Mouse (Mus musculus) forebrain, embryonic 14.5 days (tissue): Measurements from ENCODE around the gene Pde4c. TPM values are rescaled to one million over a fixed set of nuclear protein-coding genes. Genes with fewer than 3 reads are reported as not detected.

ENCODE experiments used
- ATAC-seq: fragments of 200-750 bp; cut with Nextera tagmentation; 2 replicates; pipeline ENCODE4 v1.8.0; 2017; ENCODE audit warnings: mild to moderate bottlenecking, moderate library complexity
- DNase-seq: peaks from one replicate; pipeline ENCODE4 v3.0.0-alpha.2; 2015; ENCODE audit warnings: low spot score
- H3K27ac ChIP-seq: fragments of 300-500 bp; sonication (generic); 2 replicates; pipeline ENCODE4 v1.5.1; 2014; ENCODE audit warnings: low read depth, mild to moderate bottlenecking, control low read depth, low read length, moderate library complexity
- H3K27me3 ChIP-seq: fragments of 300-500 bp; sonication (generic); replicated peaks from 2 replicates; pipeline ENCODE4 v1.6.1; 2014; ENCODE audit warnings: low read length, control low read depth, mixed read lengths; ENCODE audit not compliant: control insufficient read depth, insufficient read depth
- H3K36me3 ChIP-seq: fragments of 300-500 bp; sonication (generic); 2 replicates; pipeline ENCODE4 v1.6.1; 2014; ENCODE audit warnings: low read length, control low read depth; ENCODE audit not compliant: control insufficient read depth, insufficient read depth
- H3K4me1 ChIP-seq: fragments of 300-500 bp; sonication (generic); 2 replicates; pipeline ENCODE4 v1.6.1; 2014; ENCODE audit warnings: antibody characterized with exemption, low read length, control low read depth; ENCODE audit not compliant: control insufficient read depth, insufficient read depth
- H3K4me2 ChIP-seq: fragments of 300-500 bp; sonication (generic); 2 replicates; pipeline ENCODE4 v1.6.1; 2014; ENCODE audit warnings: mild to moderate bottlenecking, control low read depth, low read length
- H3K4me3 ChIP-seq: fragments of 300-500 bp; sonication (generic); 2 replicates; pipeline ENCODE4 v1.5.1; 2014; ENCODE audit warnings: low read depth, low read length, control low read depth
- H3K9ac ChIP-seq: fragments of 300-500 bp; sonication (generic); 2 replicates; pipeline ENCODE4 v1.6.1; 2014; ENCODE audit warnings: mild to moderate bottlenecking, low read length, control low read depth, moderate library complexity
- H3K9me3 ChIP-seq: fragments of 300-500 bp; sonication (generic); replicated peaks from 2 replicates; pipeline ENCODE4 v1.6.1; 2016; ENCODE audit warnings: low read length, control low read depth, mixed read lengths; ENCODE audit not compliant: control insufficient read depth
- WGBS: fragments of 180-500 bp; shearing (Covaris S2); extraction: QIAGEN DNeasy Blood & Tissue Kit; methylation state at CpG from one replicate; pipeline ENCODE4 v1.1.7; 2014; 5-methylcytosine and 5-hydroxymethylcytosine counted together
- polyA plus RNA-seq: library from polyadenylated mRNA; unstranded; fragments of >200 nt; fragmentation: Nextera tagmentation; extraction: Ambion mirVana; gene quantifications from 2 replicates; pipeline ENCODE4 v1.2.1, GENCODE M21; 2014

The Pde4c gene
- polyA plus RNA-seq, 1 experiment from 2014 or later, result not detected

DNA sequence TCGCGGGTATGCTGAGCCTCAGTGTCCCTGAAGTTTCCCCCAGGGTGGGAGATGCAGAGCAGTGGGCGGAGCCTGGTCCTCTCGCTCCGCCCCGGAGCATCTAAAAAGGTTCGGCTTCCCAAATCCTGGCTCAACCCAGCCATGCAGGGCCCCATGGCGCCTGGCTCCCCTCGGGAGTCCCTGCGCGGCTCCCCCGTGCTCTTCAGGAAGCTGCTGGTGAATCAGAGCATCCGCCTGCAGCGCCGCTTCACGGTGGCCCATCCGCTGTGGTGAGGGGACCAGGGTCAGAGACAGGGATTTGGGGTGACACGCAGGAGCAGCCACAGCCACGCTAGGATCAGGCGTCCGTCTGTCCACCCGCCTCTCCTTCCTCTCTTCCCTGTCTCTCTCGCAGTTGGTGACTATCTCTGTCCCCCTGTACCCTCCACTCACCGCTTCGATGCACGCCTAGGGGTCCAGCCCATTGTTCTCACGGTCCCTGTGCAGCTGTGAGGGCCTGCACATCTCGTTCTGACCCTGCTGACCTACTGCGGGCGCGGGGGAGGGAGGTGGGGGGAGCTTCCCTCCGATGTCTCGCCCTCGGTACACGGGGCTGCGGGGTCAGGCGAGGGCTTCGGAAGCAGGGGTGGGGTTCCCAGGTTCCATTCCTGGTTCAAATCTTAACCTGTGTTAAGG, 19.6 kb downstream of the Pde4c start:
- H3K4me2 ChIP-seq, result peak overlapping the region; percentile 48
- DNase-seq (no peak), ATAC-seq (no peak; the same call in 1 of the 2 replicates)
- peak overlapping the region; percentile 41; the same call in 1 of the 2 replicates for H3K9ac ChIP-seq
- H3K27me3 ChIP-seq, result peaks cover 49% of the 10 kb centered on the region
- peaks cover 3% of the 10 kb centered on the region; the same call in 1 of the 2 replicates for H3K4me1 ChIP-seq
- 2% methylated on average over 38 of the region's 38 CpGs for WGBS
- no peaks in the 10 kb centered on the region for H3K9me3 ChIP-seq
- no peak overlapping the region for H3K27ac ChIP-seq
- no peaks in the 10 kb centered on the region for H3K36me3 ChIP-seq
- H3K4me3 ChIP-seq, result peak overlapping the region; percentile 8; the same call in 1 of the 2 replicates

DNA sequence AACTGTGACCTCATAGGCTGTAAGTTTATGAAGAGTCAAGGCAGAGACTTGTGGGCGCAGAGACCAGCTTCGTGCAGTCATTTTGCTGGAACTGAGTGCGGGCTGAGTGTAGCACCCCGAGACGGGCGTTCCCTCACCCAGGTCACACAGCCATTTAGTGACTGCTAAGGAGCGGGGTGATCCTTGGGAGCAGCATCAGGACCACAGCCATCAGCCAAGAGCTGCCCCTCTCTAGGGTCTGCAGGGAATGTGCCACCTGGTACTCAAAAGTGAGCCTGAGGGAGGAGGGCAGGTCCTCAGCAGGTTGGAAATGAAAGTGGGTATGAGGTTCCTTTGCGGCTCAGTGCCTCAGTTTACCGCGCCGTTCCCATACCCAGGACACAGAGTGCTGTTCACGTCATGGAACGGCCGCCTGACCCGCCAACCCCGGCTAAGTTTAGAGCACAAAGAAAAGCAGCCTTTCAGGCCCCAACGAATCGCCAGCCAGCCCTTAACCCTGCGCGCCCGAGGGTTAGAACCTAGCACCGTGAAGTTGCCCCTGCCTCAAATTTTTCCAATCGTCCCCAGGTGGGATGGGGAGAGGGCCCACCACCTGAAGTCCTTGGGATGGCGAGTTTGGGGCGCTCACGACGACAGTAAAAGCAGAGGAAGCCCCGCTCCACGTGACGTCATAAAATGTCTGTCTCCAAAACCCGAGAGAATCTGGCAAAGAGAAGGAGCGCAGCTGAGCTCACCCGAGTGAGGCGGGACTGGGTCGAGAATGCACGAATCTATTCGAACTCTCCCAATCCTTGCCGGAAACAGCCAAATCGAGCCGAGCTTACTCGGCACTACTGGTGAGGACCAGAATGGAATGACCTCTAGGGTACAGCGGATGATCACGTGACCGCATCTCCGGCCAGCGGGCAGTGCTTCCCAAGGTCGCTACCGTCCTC, 20.4 kb downstream of the Pde4c start:
- WGBS, result 4% methylated on average over 48 of the region's 48 CpGs

DNA sequence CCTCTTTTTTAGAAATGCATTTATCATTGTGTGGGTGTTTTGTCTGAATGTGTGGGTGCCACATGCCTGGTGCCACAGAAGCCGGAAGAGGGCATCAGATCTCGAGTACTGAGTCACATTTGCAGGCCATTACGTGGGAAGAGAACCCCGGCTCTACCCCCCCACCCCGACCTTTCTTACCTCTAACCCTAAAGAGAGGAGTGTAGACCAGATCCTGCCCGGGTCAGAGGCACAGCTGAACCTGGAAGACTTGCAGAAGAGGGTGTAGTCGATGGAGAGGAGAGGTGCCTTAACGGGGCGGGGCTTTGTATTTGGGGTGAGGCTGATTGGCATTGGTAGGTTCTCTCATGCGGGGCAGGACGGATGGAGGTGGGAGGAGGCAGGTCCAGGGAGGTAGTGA, 21.3 kb downstream of the Pde4c start:
- 59% methylated on average over 11 of the region's 11 CpGs for WGBS
- ATAC-seq (no peak), DNase-seq (no peak)
- H3K4me1 ChIP-seq, result peaks cover 3% of the 10 kb centered on the region; the same call in 1 of the 2 replicates
- no peaks in the 10 kb centered on the region for H3K36me3 ChIP-seq
- H3K27ac ChIP-seq, result no peak overlapping the region
- H3K27me3 ChIP-seq, result peaks cover 49% of the 10 kb centered on the region
- H3K9ac ChIP-seq, result no peak overlapping the region
- H3K9me3 ChIP-seq, result no peaks in the 10 kb centered on the region
- no peak overlapping the region for H3K4me3 ChIP-seq
- no peak overlapping the region for H3K4me2 ChIP-seq

More for the DNA sequence above, 20.4 kb downstream of the Pde4c start:
- H3K4me3 ChIP-seq, result peak overlapping the region; percentile 21
- DNase-seq, result peak; percentile 72
- H3K27me3 ChIP-seq, result peaks cover 49% of the 10 kb centered on the region
- peaks cover 3% of the 10 kb centered on the region; the same call in 1 of the 2 replicates for H3K4me1 ChIP-seq
- H3K9me3 ChIP-seq, result no peaks in the 10 kb centered on the region
- H3K4me2 ChIP-seq, result peak overlapping the region; percentile 48
- peak overlapping the region; percentile 41; the same call in 1 of the 2 replicates for H3K9ac ChIP-seq
- no peak overlapping the region for H3K27ac ChIP-seq
- ATAC-seq, result 0 out of 2 replicates have a peak, but pooled peaks have one; percentile 33
- H3K36me3 ChIP-seq, result no peaks in the 10 kb centered on the region

DNA sequence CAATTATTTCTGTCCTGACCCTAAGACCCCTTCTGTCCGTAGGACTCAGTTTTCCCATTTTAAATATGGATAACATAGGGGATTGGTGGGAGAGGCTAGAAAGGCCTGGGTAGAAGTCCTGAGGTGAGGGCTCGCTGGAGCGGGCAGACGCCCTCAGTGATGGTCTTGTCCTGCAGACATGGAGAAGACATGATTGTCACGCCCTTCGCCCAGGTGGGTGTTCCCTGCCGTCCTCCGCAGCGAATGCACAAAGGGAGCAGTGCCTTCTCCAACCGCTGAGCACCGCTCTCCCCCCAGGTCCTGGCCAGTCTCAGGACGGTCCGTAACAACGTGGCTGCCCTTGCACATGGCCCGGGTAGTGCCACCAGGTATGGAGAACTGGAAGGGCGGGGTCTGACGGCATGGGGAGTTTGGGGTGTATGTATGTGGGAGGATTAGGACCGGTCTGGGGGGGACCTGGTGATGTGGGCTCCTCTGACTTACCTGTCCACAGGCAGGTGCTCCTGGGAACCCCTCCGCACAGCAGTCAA, 22.2 kb downstream of the Pde4c start:
- Histone ChIP-seq H3K27me3 (peaks cover 49% of the 10 kb centered on the region), H3K4me3 (no peak overlapping the region), H3K9ac (no peak overlapping the region), H3K4me1 (peaks cover 3% of the 10 kb centered on the region; the same call in 1 of the 2 replicates), H3K9me3 (no peaks in the 10 kb centered on the region), H3K36me3 (no peaks in the 10 kb centered on the region), H3K27ac (no peak overlapping the region), H3K4me2 (no peak overlapping the region)
- ATAC-seq (no peak), DNase-seq (no peak)
- WGBS, result 60% methylated on average over 19 of the region's 19 CpGs

DNA sequence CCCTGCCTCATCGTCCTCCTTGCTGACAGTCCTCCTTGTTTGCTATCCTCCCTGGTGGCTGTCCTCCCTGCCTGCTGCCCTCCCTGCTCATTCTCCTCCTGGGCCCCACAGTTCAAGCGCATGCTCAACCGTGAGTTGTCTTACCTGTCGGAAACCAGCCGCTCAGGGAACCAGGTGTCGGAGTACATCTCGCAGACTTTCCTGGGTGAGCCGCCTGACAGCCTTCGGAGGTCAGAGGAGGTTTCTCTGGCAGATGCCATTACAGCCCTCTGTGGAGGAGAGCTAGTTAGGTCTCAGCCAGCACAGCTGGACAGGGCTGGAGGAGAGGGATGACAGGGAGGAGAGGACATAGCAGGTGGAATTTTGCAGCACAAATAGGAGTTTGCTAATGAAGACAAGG, 23.2 kb downstream of the Pde4c start:
- Histone ChIP-seq H3K4me2 (no peak overlapping the region), H3K4me3 (no peak overlapping the region), H3K9ac (no peak overlapping the region), H3K9me3 (no peaks in the 10 kb centered on the region), H3K27me3 (peaks cover 48% of the 10 kb centered on the region), H3K4me1 (peaks cover 3% of the 10 kb centered on the region; the same call in 1 of the 2 replicates), H3K27ac (no peak overlapping the region), H3K36me3 (no peaks in the 10 kb centered on the region)
- DNase-seq, result no peak
- WGBS, result 78% methylated on average over 9 of the region's 9 CpGs
- ATAC-seq, result no peak

DNA sequence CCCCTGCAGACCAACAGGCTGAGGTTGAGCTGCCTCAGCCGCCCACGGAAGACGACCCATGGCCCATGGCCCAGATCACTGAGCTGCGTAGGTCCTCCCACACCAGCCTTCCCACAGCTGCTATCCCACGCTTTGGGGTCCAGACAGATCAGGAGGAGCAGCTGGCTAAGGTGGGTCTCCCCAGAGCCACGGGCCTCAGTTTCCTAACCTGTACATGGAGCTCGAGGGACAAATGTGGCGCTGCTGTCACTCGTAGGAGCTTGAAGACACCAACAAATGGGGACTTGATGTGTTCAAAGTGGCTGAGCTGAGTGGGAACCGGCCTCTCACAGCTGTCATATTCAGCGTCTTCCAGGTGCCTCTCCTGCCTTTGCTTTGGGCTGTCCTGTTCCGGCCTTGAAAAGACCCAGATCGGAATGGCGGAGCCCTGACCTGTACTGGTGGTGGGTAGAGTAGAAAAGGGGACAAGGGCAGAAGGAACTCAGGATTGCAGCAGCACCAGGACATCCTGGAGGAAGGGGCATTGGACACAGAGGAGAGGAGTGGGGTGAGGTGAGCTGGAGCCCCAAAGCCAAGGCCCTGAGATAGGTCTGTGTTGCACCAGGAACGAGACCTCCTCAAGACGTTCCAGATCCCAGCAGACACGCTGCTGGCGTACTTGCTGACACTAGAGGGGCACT, 23.8 kb downstream of the Pde4c start:
- H3K4me2 ChIP-seq, result no peak overlapping the region
- no peak overlapping the region for H3K27ac ChIP-seq
- H3K9me3 ChIP-seq, result no peaks in the 10 kb centered on the region
- DNase-seq (no peak), ATAC-seq (no peak)
- peaks cover 3% of the 10 kb centered on the region; the same call in 1 of the 2 replicates for H3K4me1 ChIP-seq
- H3K9ac ChIP-seq, result no peak overlapping the region
- peaks cover 42% of the 10 kb centered on the region for H3K27me3 ChIP-seq
- no peaks in the 10 kb centered on the region for H3K36me3 ChIP-seq
- H3K4me3 ChIP-seq, result no peak overlapping the region
- WGBS, result 85% methylated on average over 18 of the region's 18 CpGs

DNA sequence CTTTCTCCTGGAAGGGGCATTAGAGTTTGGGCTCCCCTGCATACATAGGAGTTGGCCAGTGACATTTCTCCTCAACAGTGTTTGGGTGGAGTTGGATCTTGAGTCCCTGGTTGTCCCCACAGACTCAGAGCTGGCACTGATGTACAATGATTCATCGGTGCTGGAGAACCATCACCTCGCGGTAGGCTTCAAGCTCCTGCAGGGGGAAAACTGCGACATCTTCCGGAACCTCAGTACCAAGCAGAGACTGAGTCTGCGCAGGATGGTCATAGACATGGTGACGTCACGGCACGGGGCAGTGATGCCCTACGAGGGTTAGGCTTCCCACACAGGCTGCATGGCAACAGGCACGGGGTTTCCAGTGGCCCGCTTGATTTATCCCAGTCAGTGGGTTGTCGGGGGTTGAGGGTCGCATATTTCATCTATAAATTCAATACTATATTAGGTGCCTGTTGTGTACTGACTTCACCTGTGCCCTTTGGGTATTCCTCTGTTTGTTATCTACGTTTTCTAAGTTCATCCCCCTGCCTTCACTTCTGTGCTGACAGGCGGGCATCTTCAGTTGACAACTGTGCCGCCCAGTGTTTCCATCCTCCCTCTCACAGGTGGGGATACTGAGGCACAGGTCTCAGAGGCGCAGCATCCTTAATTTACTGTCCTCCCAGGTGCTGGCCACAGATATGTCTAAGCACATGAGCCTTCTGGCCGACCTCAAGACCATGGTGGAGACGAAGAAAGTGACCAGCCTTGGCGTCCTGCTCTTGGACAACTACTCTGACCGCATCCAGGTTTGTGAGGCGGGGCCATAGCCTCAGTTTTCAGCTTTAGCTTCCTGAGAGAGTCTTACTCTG, 25.0 kb downstream of the Pde4c start:
- Histone ChIP-seq H3K36me3 (no peaks in the 10 kb centered on the region), H3K9ac (no peak overlapping the region), H3K27me3 (peaks cover 30% of the 10 kb centered on the region), H3K27ac (no peak overlapping the region), H3K4me2 (no peak overlapping the region), H3K4me3 (no peak overlapping the region), H3K9me3 (no peaks in the 10 kb centered on the region), H3K4me1 (no peaks in the 10 kb centered on the region)
- ATAC-seq (no peak), DNase-seq (no peak)
- 89% methylated on average over 23 of the region's 23 CpGs for WGBS
